Mouse (Mus musculus): ENCODE measurements at regions not wholly inside any gene's neighbourhood (a gene's known extent, or its start where the extent isn't known, plus 50 kb on each side); places are given as distances from the start of the nearest gene placed in this dataset.

- H3K4me2 ChIP-seq (ENCODE audit: insufficient read depth, low read depth, poor library complexity, severe bottlenecking) = no peak overlapping the region
- no peaks in the 10 kb centered on the region for H3K9me3 ChIP-seq (replicated peaks; ENCODE audit: low read length)
- dilution Hi-C loops (cut with MboI; ENCODE audit: extremely low pct_ligation_motif_present, extremely low pct_unique_long_range_greater_than_20kb, low sequenced_read_pairs) (no loop called here), in situ Hi-C loops (cut with MboI; ENCODE audit: low pct_ligation_motif_present, low pct_unique_long_range_greater_than_20kb, low sequenced_read_pairs) (no loop called here)
- TF ChIP-seq E2F4 (IDR thresholded peaks at IDR 0.05; ENCODE audit: insufficient replicate concordance, low read depth, low read length) (no peak), RAD21 (IDR thresholded peaks at IDR 0.05; ENCODE audit: low read depth, low read length) (no peak), RCOR1 (conservative IDR thresholded peaks at IDR 0.05; ENCODE audit: low read depth, low read length) (no peak), KAT2A (IDR thresholded peaks at IDR 0.05; ENCODE audit: insufficient replicate concordance, low read length) (no peak), MEF2A (IDR thresholded peaks at IDR 0.05; ENCODE audit: borderline replicate concordance, low read depth, low read length) (no peak), POLR2AphosphoS2 (IDR thresholded peaks at IDR 0.05; ENCODE audit: low read depth, low read length) (no peak), TBP (conservative IDR thresholded peaks at IDR 0.05; ENCODE audit: low read depth, low read length) (no peak), HCFC1 (IDR thresholded peaks at IDR 0.05; ENCODE audit: low read depth, low read length) (no peak)
- H3K4me3 ChIP-seq (replicated peaks in 1 of 3; ENCODE audit: low read depth in 2 of 3, low read length in 2 of 3, poor library complexity in 1 of 3) = no peak overlapping the region
- no peak for DNase-seq (ENCODE audit: extremely low read depth)
- H3K9ac ChIP-seq (ENCODE audit: insufficient read depth, low read depth) = no peak overlapping the region
- no peak overlapping the region for H3K27ac ChIP-seq (ENCODE audit: insufficient read depth, low read depth)
- no peaks in the 10 kb centered on the region for H3K4me1 ChIP-seq (ENCODE audit: control insufficient read depth in 1 of 2, insufficient read depth in 2 of 2)
- H3K27me3 ChIP-seq (replicated peaks) = no peaks in the 10 kb centered on the region
- no peaks in the 10 kb centered on the region for H3K36me3 ChIP-seq (replicated peaks in 1 of 2; ENCODE audit: control insufficient read depth in 1 of 2, insufficient read depth in 1 of 2, low read length in 1 of 2)
- H3K79me2 ChIP-seq (replicated peaks; ENCODE audit: control insufficient read depth, extremely low read depth, insufficient read depth, poor library complexity, severe bottlenecking) = no peaks in the 10 kb centered on the region
These were observed 492.5 kb upstream of the Nr5a2 start for GRCm38 (mm10) chr1:137452749-137453148.

GRCm38 (mm10) chr1:137446497-137446896, 486.2 kb upstream of the Nr5a2 start:
- dilution Hi-C loops (cut with MboI; ENCODE audit: extremely low pct_ligation_motif_present, extremely low pct_unique_long_range_greater_than_20kb, low sequenced_read_pairs) = no loop called here
- TF ChIP-seq GABPA (IDR thresholded peaks at IDR 0.05; ENCODE audit: insufficient replicate concordance, low read depth, low read length) = no peak
- TF ChIP-seq JUND (conservative IDR thresholded peaks at IDR 0.05; ENCODE audit: low read depth, low read length) = no peak
- no peak for TF ChIP-seq MYC (IDR thresholded peaks at IDR 0.05; ENCODE audit: low read depth, low read length)
- no peak for TF ChIP-seq TCF12 (IDR thresholded peaks at IDR 0.05; ENCODE audit: low read depth, low read length)
- no peak for TF ChIP-seq UBTF (IDR thresholded peaks at IDR 0.05; ENCODE audit: low read depth, low read length)
- no peak for TF ChIP-seq HCFC1 (IDR thresholded peaks at IDR 0.05; ENCODE audit: low read depth, low read length)
- no peak for TF ChIP-seq ZNF384 (IDR thresholded peaks at IDR 0.05; ENCODE audit: low read depth, low read length)
- no peak for TF ChIP-seq ZMIZ1 (IDR thresholded peaks at IDR 0.05; ENCODE audit: low read depth, low read length)
- no peak for TF ChIP-seq MXI1 (IDR thresholded peaks at IDR 0.05; ENCODE audit: low read depth, low read length)
- no peak for TF ChIP-seq EP300 (IDR thresholded peaks at IDR 0.05; ENCODE audit: low read length)
- no peak for TF ChIP-seq USF1 (IDR thresholded peaks at IDR 0.05; ENCODE audit: low read depth, low read length)
- in situ Hi-C loops (cut with MboI; ENCODE audit: low pct_ligation_motif_present, low pct_unique_long_range_greater_than_20kb, low sequenced_read_pairs) = no loop called here

More at GRCm38 (mm10) chr1:137446497-137446896, 486.2 kb upstream of the Nr5a2 start:
- Histone ChIP-seq H3K36me3 (replicated peaks in 1 of 2; ENCODE audit: control insufficient read depth in 1 of 2, insufficient read depth in 1 of 2, low read length in 1 of 2) (no peaks in the 10 kb centered on the region), H3K4me2 (ENCODE audit: insufficient read depth, low read depth, poor library complexity, severe bottlenecking) (no peak overlapping the region), H3K27ac (ENCODE audit: insufficient read depth, low read depth) (no peak overlapping the region), H3K27me3 (replicated peaks) (no peaks in the 10 kb centered on the region), H3K9me3 (replicated peaks; ENCODE audit: low read length) (no peaks in the 10 kb centered on the region), H3K9ac (ENCODE audit: insufficient read depth, low read depth) (no peak overlapping the region), H3K4me1 (ENCODE audit: control insufficient read depth in 1 of 2, insufficient read depth in 2 of 2) (peaks cover 2 to 12% of the 10 kb centered on the region in 2 experiments; a peak in 3 of 4 replicates), H3K79me2 (replicated peaks; ENCODE audit: control insufficient read depth, extremely low read depth, insufficient read depth, poor library complexity, severe bottlenecking) (no peaks in the 10 kb centered on the region), H3K4me3 (replicated peaks in 1 of 3; ENCODE audit: low read depth in 2 of 3, low read length in 2 of 3, poor library complexity in 1 of 3) (no peak overlapping the region)
- DNase-seq (ENCODE audit: extremely low read depth) = no peak
